Mouse (Mus musculus): ENCODE measurements at regions not wholly inside any gene's neighbourhood (a gene's known extent, or its start where the extent isn't known, plus 50 kb on each side); places are given as distances from the start of the nearest gene placed in this dataset.
A peak's percentile ranks its signal among the peaks of the same experiment; 100 is the strongest.
"Not testable (repeated sequence)": the region's sequence is repeated elsewhere in the genome, so short reads cannot be mapped to it uniquely, and the experiment has no call there.

- DNase-seq, result peak; percentile 33
These were observed 219.2 kb downstream of the Bcl11a start for GRCm38 (mm10) chr11:24296893-24297624.

GRCm38 (mm10) chr11:24297763-24298162, 219.9 kb downstream of the Bcl11a start:
- DNase-seq, result no peak

GRCm38 (mm10) chr11:24300351-24300750, 222.5 kb downstream of the Bcl11a start:
- no peak for DNase-seq

GRCm38 (mm10) chr11:24301201-24301600, 223.3 kb downstream of the Bcl11a start:
- DNase-seq, result no peak

GRCm38 (mm10) chr11:24305145-24305553, 227.3 kb downstream of the Bcl11a start:
- peak; percentile 11 for DNase-seq

- peak; percentile 9 for DNase-seq
These were observed 227.8 kb downstream of the Bcl11a start for GRCm38 (mm10) chr11:24305691-24306090.

GRCm38 (mm10) chr11:24306101-24306500, 228.2 kb downstream of the Bcl11a start:
- no peak for DNase-seq

GRCm38 (mm10) chr11:24307601-24308252, 229.9 kb downstream of the Bcl11a start:
- no peak for DNase-seq

- no peak for DNase-seq
These were observed 230.4 kb downstream of the Bcl11a start for GRCm38 (mm10) chr11:24308253-24308633.

- DNase-seq, result no peak
These were observed 236.2 kb downstream of the Bcl11a start for GRCm38 (mm10) chr11:24314046-24314445.

- DNase-seq, result no peak
These were observed 237.7 kb downstream of the Bcl11a start for GRCm38 (mm10) chr11:24315582-24315981.

GRCm38 (mm10) chr11:24316198-24316597, 238.3 kb downstream of the Bcl11a start:
- DNase-seq, result no peak

GRCm38 (mm10) chr11:24317989-24318735, 240.3 kb downstream of the Bcl11a start:
- no peak for DNase-seq

- DNase-seq, result no peak
These were observed 241.4 kb downstream of the Bcl11a start for GRCm38 (mm10) chr11:24319222-24319621.

- not testable (repeated sequence) for DNase-seq
These were observed 244.6 kb downstream of the Bcl11a start for GRCm38 (mm10) chr11:24322412-24322811.

- DNase-seq, result no peak
These were observed 250.6 kb downstream of the Bcl11a start for GRCm38 (mm10) chr11:24328481-24328880.

GRCm38 (mm10) chr11:24330366-24331124, 252.7 kb downstream of the Bcl11a start:
- no peak for DNase-seq

- no peak for DNase-seq
These were observed 254.4 kb downstream of the Bcl11a start for GRCm38 (mm10) chr11:24332241-24332640.

GRCm38 (mm10) chr11:24333111-24333510, 255.3 kb downstream of the Bcl11a start:
- DNase-seq, result no peak

- DNase-seq, result no peak
These were observed 257.4 kb downstream of the Bcl11a start for GRCm38 (mm10) chr11:24335256-24335655.

GRCm38 (mm10) chr11:24338111-24338510, 260.3 kb downstream of the Bcl11a start:
- no peak for DNase-seq

- no peak for DNase-seq
These were observed 261.2 kb downstream of the Bcl11a start for GRCm38 (mm10) chr11:24339061-24339460.

GRCm38 (mm10) chr11:24340677-24341076, 262.8 kb downstream of the Bcl11a start:
- DNase-seq, result no peak

Measured in kidney, postnatal 14 days (tissue).